Mouse (Mus musculus): ENCODE results near the gene Adamtsl4. TPM values are rescaled to one million over a fixed set of nuclear protein-coding genes. Genes with fewer than 3 reads are reported as not detected.

Gene Adamtsl4
- polyA plus RNA-seq (2014; fragmentation: Illumina TruSeq; extraction: RNeasy Lipid Tissue Mini Kit (QIAGEN cat#74804)) = 0.51 TPM

GRCm38 (mm10) chr3:95687524-95688421 is at the start of gene Adamtsl4:
TSS of gene Adamtsl4 (minus strand) at chr3:95687917.

GRCm38 (mm10) chr3:95658236-95658867 is 29.4 kb downstream of the Adamtsl4 start, which contains the start of gene Mcl1:
TSS of gene Mcl1 (plus strand) at chr3:95658788.

Other genes starting within 250 kb of the Adamtsl4 start
- gene Ctsk, start 188.7 kb downstream of the Adamtsl4 start, polyA plus RNA-seq (2014; fragmentation: Illumina TruSeq; extraction: RNeasy Lipid Tissue Mini Kit (QIAGEN cat#74804)) = 8.8 TPM
- gene Ctss, start 161.1 kb downstream of the Adamtsl4 start, polyA plus RNA-seq (2014; fragmentation: Illumina TruSeq; extraction: RNeasy Lipid Tissue Mini Kit (QIAGEN cat#74804)) = 290 TPM
- gene Hormad1, start 128.2 kb downstream of the Adamtsl4 start, polyA plus RNA-seq (2014; fragmentation: Illumina TruSeq; extraction: RNeasy Lipid Tissue Mini Kit (QIAGEN cat#74804)) = not detected
- 138 TPM for gene Golph3l, start 99.0 kb downstream of the Adamtsl4 start, polyA plus RNA-seq (2014; fragmentation: Illumina TruSeq; extraction: RNeasy Lipid Tissue Mini Kit (QIAGEN cat#74804))
- 38.7 TPM for gene Ensa, start 62.9 kb downstream of the Adamtsl4 start, polyA plus RNA-seq (2014; fragmentation: Illumina TruSeq; extraction: RNeasy Lipid Tissue Mini Kit (QIAGEN cat#74804))
- 288 TPM for gene Mcl1, start 29.1 kb downstream of the Adamtsl4 start, polyA plus RNA-seq (2014; fragmentation: Illumina TruSeq; extraction: RNeasy Lipid Tissue Mini Kit (QIAGEN cat#74804))
- gene Ecm1, start 51.7 kb upstream of the Adamtsl4 start, polyA plus RNA-seq (2014; fragmentation: Illumina TruSeq; extraction: RNeasy Lipid Tissue Mini Kit (QIAGEN cat#74804)) = 5.2 TPM
- gene Tars2, start 72.3 kb upstream of the Adamtsl4 start, polyA plus RNA-seq (2014; fragmentation: Illumina TruSeq; extraction: RNeasy Lipid Tissue Mini Kit (QIAGEN cat#74804)) = 10.5 TPM
- gene Rprd2, start 130.9 kb upstream of the Adamtsl4 start, polyA plus RNA-seq (2014; fragmentation: Illumina TruSeq; extraction: RNeasy Lipid Tissue Mini Kit (QIAGEN cat#74804)) = 90.5 TPM
- gene Prpf3, start 168.0 kb upstream of the Adamtsl4 start, polyA plus RNA-seq (2014; fragmentation: Illumina TruSeq; extraction: RNeasy Lipid Tissue Mini Kit (QIAGEN cat#74804)) = 31.2 TPM
- gene Mrps21, start 183.6 kb upstream of the Adamtsl4 start, polyA plus RNA-seq (2014; fragmentation: Illumina TruSeq; extraction: RNeasy Lipid Tissue Mini Kit (QIAGEN cat#74804)) = 10.7 TPM
- gene Ciart, start 194.3 kb upstream of the Adamtsl4 start, polyA plus RNA-seq (2014; fragmentation: Illumina TruSeq; extraction: RNeasy Lipid Tissue Mini Kit (QIAGEN cat#74804)) = 2.7 TPM
- 70.0 TPM for gene BC028528, start 204.1 kb upstream of the Adamtsl4 start, polyA plus RNA-seq (2014; fragmentation: Illumina TruSeq; extraction: RNeasy Lipid Tissue Mini Kit (QIAGEN cat#74804))
- 29.7 TPM for gene Aph1a, start 206.1 kb upstream of the Adamtsl4 start, polyA plus RNA-seq (2014; fragmentation: Illumina TruSeq; extraction: RNeasy Lipid Tissue Mini Kit (QIAGEN cat#74804))
- gene Car14, start 216.8 kb upstream of the Adamtsl4 start, polyA plus RNA-seq (2014; fragmentation: Illumina TruSeq; extraction: RNeasy Lipid Tissue Mini Kit (QIAGEN cat#74804)) = 157 TPM
- gene Anp32e, start 241.3 kb upstream of the Adamtsl4 start, polyA plus RNA-seq (2014; fragmentation: Illumina TruSeq; extraction: RNeasy Lipid Tissue Mini Kit (QIAGEN cat#74804)) = 276 TPM

All from ovary, adult 10 weeks (tissue).